Mouse (Mus musculus) E14TG2a.4 (cell line): ENCODE results near the gene Mars2.

Source experiments
- CTCF ChIP-seq: conservative IDR thresholded peaks from 2 replicates; pipeline ENCODE4 v1.5.1; 2014; ENCODE audit warnings: low read length
- NANOG ChIP-seq: IDR thresholded peaks from 2 replicates; pipeline ENCODE4 v1.6.1; 2014; ENCODE audit warnings: borderline replicate concordance, low read length, mixed read lengths

GRCm38 (mm10) chr1:55215185-55215813 lies 21.7 kb upstream of the Mars2 start:
- TF ChIP-seq CTCF (no peak), NANOG (no peak)
